21 mouse cellular contexts compared by ENCODE assay signal in the genomic region with DNA sequence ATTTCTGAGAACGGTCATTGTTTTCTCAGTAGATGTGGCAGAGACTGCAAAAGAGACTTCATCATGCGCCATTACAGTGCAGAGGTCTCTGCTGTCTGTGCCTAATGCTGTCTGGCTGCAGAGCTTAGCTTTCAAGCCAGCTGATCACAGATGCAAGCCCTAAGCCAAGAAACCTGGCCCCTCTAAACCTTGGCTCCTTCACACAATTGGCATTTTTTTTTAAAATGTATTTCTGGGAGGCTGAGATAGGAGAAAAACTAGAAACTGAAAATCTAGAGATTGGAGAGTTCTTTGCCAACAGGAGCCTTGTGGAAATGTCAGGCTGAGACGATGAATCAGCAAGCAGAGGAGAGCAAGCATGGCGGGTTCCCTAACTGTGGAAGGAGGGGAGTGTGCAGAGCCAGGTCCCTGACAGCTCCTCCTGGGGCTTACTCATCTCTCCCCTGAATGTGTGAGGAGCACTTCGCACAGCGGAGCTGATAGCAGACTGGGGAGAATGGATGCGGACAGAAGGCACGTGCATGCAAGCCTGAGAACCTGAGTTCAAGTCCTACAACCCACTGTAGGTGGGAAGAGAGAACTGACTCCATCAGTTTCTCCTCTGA. TPM values are rescaled to one million over a fixed set of nuclear protein-coding genes. Genes with fewer than 3 reads are reported as not detected.
DNase-seq lines count a peak whose midpoint lies in the region; ATAC-seq and TF ChIP-seq lines count a peak whose summit lies in the region.
"Had no signal": no experiment of that assay in that cellular context is flagged by ENCODE, and none has a peak within 500 bp of the region (broad histone marks: within the 10 kb centered on the region; RNA-seq: fewer than 3 reads in every experiment).

No protein-coding gene starts in this region.

- no peaks in the 10 kb centered on the region for H3K27me3 ChIP-seq in forebrain, embryonic 14.5 days (replicated peaks; ENCODE audit: control insufficient read depth, insufficient read depth, low read length)
- H3K27me3 ChIP-seq in forebrain, embryonic 11.5 days (ENCODE audit: control insufficient read depth, insufficient read depth, low read length), result no peaks in the 10 kb centered on the region
- H3K27me3 ChIP-seq in heart, adult 2 months (ENCODE audit: control insufficient read depth, insufficient read depth, low read length), result no peaks in the 10 kb centered on the region
- H3K27me3 ChIP-seq: intestine, embryonic 15.5 days; limb, embryonic 12.5 days; neural tube, embryonic 12.5 days had no signal

- no peak overlapping the region for H3K9ac ChIP-seq in forebrain, embryonic 14.5 days (ENCODE audit: low read length)
- H3K9ac ChIP-seq in forebrain, embryonic 11.5 days (ENCODE audit: low read length), result no peak overlapping the region
- H3K9ac ChIP-seq in heart, adult 2 months (ENCODE audit: low read depth, low read length), result no peak overlapping the region
- H3K9ac ChIP-seq: intestine, embryonic 15.5 days; limb, embryonic 12.5 days; neural tube, embryonic 12.5 days had no signal

- H3K4me3 ChIP-seq in forebrain, embryonic 14.5 days (ENCODE audit: low read depth, low read length), result no peak overlapping the region
- no peak overlapping the region for H3K4me3 ChIP-seq in forebrain, embryonic 11.5 days (ENCODE audit: low read depth, low read length)
- peak overlapping the region; percentile 44 for H3K4me3 ChIP-seq in cortical plate, adult 2 months (ENCODE audit: insufficient read depth, low read length)
- H3K4me3 ChIP-seq in heart, adult 2 months, result no peak overlapping the region
- H3K4me3 ChIP-seq: intestine, embryonic 15.5 days; limb, embryonic 12.5 days; neural tube, embryonic 12.5 days had no signal

- no peak overlapping the region for H3K27ac ChIP-seq in forebrain, embryonic 14.5 days (ENCODE audit: low read depth, low read length)
- no peak overlapping the region for H3K27ac ChIP-seq in forebrain, embryonic 11.5 days (ENCODE audit: low read depth, low read length)
- H3K27ac ChIP-seq in cortical plate, adult 2 months (ENCODE audit: insufficient read depth, low read length), result peak overlapping the region; percentile 63
- H3K27ac ChIP-seq in heart, adult 2 months, result no peak overlapping the region
- H3K27ac ChIP-seq: intestine, embryonic 15.5 days; limb, embryonic 12.5 days; neural tube, embryonic 12.5 days had no signal

- no peaks in the 10 kb centered on the region for H3K9me3 ChIP-seq in forebrain, embryonic 14.5 days (replicated peaks; ENCODE audit: control insufficient read depth, low read length)
- H3K9me3 ChIP-seq in forebrain, embryonic 11.5 days (ENCODE audit: control insufficient read depth, low read length), result no peaks in the 10 kb centered on the region
- H3K9me3 ChIP-seq: intestine, embryonic 15.5 days; limb, embryonic 12.5 days; neural tube, embryonic 12.5 days had no signal

- intact Hi-C loops in left cerebral cortex, postnatal 36 days (cut with DNase I), result no loop called here
- intact Hi-C loops in heart, adult 2 months (cut with DNase I), result no loop called here

- ATAC-seq in forebrain, embryonic 14.5 days, result no peak
- no peak for ATAC-seq in forebrain, embryonic 11.5 days (replicated peaks; ENCODE audit: low FRiP score)
- ATAC-seq: activated CD4-positive, CD25-positive, alpha-beta regulatory T cell, adult 4 months; intestine, embryonic 15.5 days; midbrain, embryonic 16.5 days had no signal

- TF ChIP-seq CTCF in cortical plate, adult 2 months (IDR thresholded peaks at IDR 0.05; ENCODE audit: extremely low read depth, insufficient read depth, low read length), result no peak
- no peak for TF ChIP-seq CTCF in heart, adult 2 months (IDR thresholded peaks at IDR 0.05)

- no peak for TF ChIP-seq POLR2A in cortical plate, adult 2 months (IDR thresholded peaks at IDR 0.05; ENCODE audit: extremely low read depth, insufficient read depth, low read length)
- TF ChIP-seq POLR2A in heart, adult 2 months (IDR thresholded peaks at IDR 0.05; ENCODE audit: insufficient read depth, low read depth, low read length), result no peak

- H3K79me2 ChIP-seq in heart, adult 2 months (replicated peaks; ENCODE audit: control insufficient read depth, insufficient read depth, low read length), result no peaks in the 10 kb centered on the region

- H3K36me3 ChIP-seq in forebrain, embryonic 14.5 days (ENCODE audit: control insufficient read depth, insufficient read depth, low read length), result no peaks in the 10 kb centered on the region
- H3K36me3 ChIP-seq in forebrain, embryonic 11.5 days (ENCODE audit: control insufficient read depth, insufficient read depth, low read length), result no peaks in the 10 kb centered on the region
- no peaks in the 10 kb centered on the region for H3K36me3 ChIP-seq in heart, adult 2 months (ENCODE audit: control insufficient read depth, insufficient read depth, low read length)
- H3K36me3 ChIP-seq: intestine, embryonic 15.5 days; limb, embryonic 12.5 days; neural tube, embryonic 12.5 days had no signal

- peak; percentile 51 for DNase-seq in forebrain, embryonic 14.5 days (ENCODE audit: low spot score)
- DNase-seq in forebrain, embryonic 11.5 days (ENCODE audit: low spot score), result no peak
- peak; percentile 44 for DNase-seq in adipocyte (ENCODE audit: low spot score)
- peak; percentile 54 to 55 for DNase-seq in left cerebral cortex, postnatal 36 days (ENCODE audit: low spot score in 2 of 2)
- no peak for DNase-seq in cerebellum, postnatal 25 days
- DNase-seq in heart, adult 2 months, result no peak
- DNase-seq in heart, adult 18-20 months, result no peak
- DNase-seq: cerebellum, adult 2 months; kidney, postnatal 10 days; lung, postnatal 4 days; retina, postnatal 1 day; thymus, postnatal 36 days had no signal

- WGBS in forebrain, embryonic 14.5 days, result 77% methylated on average over 8 of the region's 8 CpGs
- 86% methylated on average over 8 of the region's 8 CpGs for WGBS in forebrain, embryonic 11.5 days
- WGBS in heart, adult 2 months, result 82% methylated on average over 8 of the region's 8 CpGs

- H3K4me1 ChIP-seq in forebrain, embryonic 14.5 days (ENCODE audit: control insufficient read depth, insufficient read depth, low read length), result no peaks in the 10 kb centered on the region
- no peaks in the 10 kb centered on the region for H3K4me1 ChIP-seq in forebrain, embryonic 11.5 days (replicated peaks; ENCODE audit: control insufficient read depth, insufficient read depth, low read length)
- peaks cover 12% of the 10 kb centered on the region for H3K4me1 ChIP-seq in cortical plate, adult 2 months (ENCODE audit: control insufficient read depth, insufficient read depth, low read length)
- no peaks in the 10 kb centered on the region for H3K4me1 ChIP-seq in heart, adult 2 months (ENCODE audit: control insufficient read depth, insufficient read depth, low read length)
- H3K4me1 ChIP-seq: neural tube, embryonic 12.5 days had no signal

- no peak for TF ChIP-seq EP300 in heart, adult 2 months (IDR thresholded peaks at IDR 0.05; ENCODE audit: insufficient read depth, low read depth, low read length)

- H3K4me2 ChIP-seq in forebrain, embryonic 14.5 days (ENCODE audit: low read length), result no peak overlapping the region
- H3K4me2 ChIP-seq in forebrain, embryonic 11.5 days (ENCODE audit: low read depth, low read length, severe bottlenecking), result no peak overlapping the region
- H3K4me2 ChIP-seq: intestine, embryonic 15.5 days; limb, embryonic 12.5 days; neural tube, embryonic 12.5 days had no signal

RNA-seq across cellular contexts. Expression of a gene that starts 18.1 kb away (rescaled TPM):
- polyA plus RNA-seq in forebrain, embryonic 14.5 days (2014; fragmentation: Nextera tagmentation; extraction: Ambion mirVana), result 0.43 TPM in 1 of 2 replicates, not detected in the other
- 0.29 TPM in 1 of 2 replicates, not detected in the other for polyA plus RNA-seq in forebrain, embryonic 11.5 days (2014; fragmentation: Nextera tagmentation; extraction: Ambion mirVana)
- 35.7 and 39.1 TPM in 2 replicates for polyA plus RNA-seq in cortical plate, adult 2 months (2012; rRNA removed)
- 10 to 100 TPM; 27.4 to 35.8 TPM for total RNA-seq in left cerebral cortex, postnatal 36 days (2021)
- 1 to 10 TPM in 1 of 2 experiments, under 1 TPM in 1; 0.68 to 1.6 TPM for total RNA-seq in heart, adult 2 months (2021)
- 1.0 and 4.6 TPM in 2 replicates for polyA plus RNA-seq in heart, adult 2 months (2012; rRNA removed)
- under 1 TPM; 0.46 to 0.60 TPM for total RNA-seq in heart, adult 18-20 months (2021)
- total RNA-seq: hematopoietic stem cell, adult 5-6 weeks had no signal
- polyA plus RNA-seq: midbrain, embryonic 16.5 days had no signal

RNA-seq across cellular contexts. Expression of a gene that starts 26.0 kb away (rescaled TPM):
- not detected in 2 replicates for polyA plus RNA-seq in forebrain, embryonic 14.5 days (2014; fragmentation: Nextera tagmentation; extraction: Ambion mirVana)
- polyA plus RNA-seq in forebrain, embryonic 11.5 days (2014; fragmentation: Nextera tagmentation; extraction: Ambion mirVana), result not detected in 2 replicates
- 0.13 and 0.21 TPM in 2 replicates for polyA plus RNA-seq in cortical plate, adult 2 months (2012; rRNA removed)
- under 1 TPM in 1 of 2 experiments, not detected in 1; 0.37 TPM for total RNA-seq in left cerebral cortex, postnatal 36 days (2021)
- total RNA-seq in heart, adult 2 months (2021), result 1 to 10 TPM; 5.6 to 5.7 TPM
- polyA plus RNA-seq in heart, adult 2 months (2012; rRNA removed), result 9.2 and 17.1 TPM in 2 replicates
- total RNA-seq in heart, adult 18-20 months (2021), result 1 to 10 TPM; 6.0 to 7.0 TPM
- total RNA-seq: hematopoietic stem cell, adult 5-6 weeks had no signal
- polyA plus RNA-seq: activated CD4-positive, CD25-positive, alpha-beta regulatory T cell, adult 4 months; embryonic facial prominence, embryonic 11.5 days; intestine, embryonic 15.5 days; liver, embryonic 16.5 days; midbrain, embryonic 16.5 days; neural tube, embryonic 12.5 days had no signal

Comparison
In these comparisons a context has a peak if more than half of its experiments do, and no peak if none do; other contexts are left out.
1. DNase-seq: peak in forebrain, embryonic 14.5 days (single experiment), adipocyte (single experiment) and left cerebral cortex, postnatal 36 days (2 of 2); none in forebrain, embryonic 11.5 days (single experiment), cerebellum, postnatal 25 days (0 of 2), heart, adult 2 months (0 of 2) and heart, adult 18-20 months (0 of 2).